In genomic region chr1:39749664-39750063, GRCm38 (mm10) we compare ENCODE assay signal across 8 mouse cellular contexts. TPM values are rescaled to one million over a fixed set of nuclear protein-coding genes. Genes with fewer than 3 reads are reported as not detected.
DNase-seq lines count a peak whose midpoint lies in the region; ATAC-seq and TF ChIP-seq lines count a peak whose summit lies in the region.

No protein-coding gene starts in this region.

- H3K4me1 ChIP-seq in megakaryocyte, embryonic 14.5 days, result peaks cover 68% of the 10 kb centered on the region
- H3K4me1 ChIP-seq in heart, postnatal 0 days (ENCODE audit: control insufficient read depth, insufficient read depth), result peaks cover 23% of the 10 kb centered on the region

- no peak overlapping the region for H3K4me2 ChIP-seq in heart, postnatal 0 days (ENCODE audit: low read depth, low read length)

- 0 out of 2 replicates have a peak overlapping the region, but pooled peaks have one; percentile 24 for H3K27ac ChIP-seq in heart, postnatal 0 days (ENCODE audit: low read depth)

- intact Hi-C loops in gastrocnemius, postnatal 36 days (cut with DNase I), result no loop called here

- peaks cover 3% of the 10 kb centered on the region for H3K9me3 ChIP-seq in megakaryocyte, embryonic 14.5 days
- H3K9me3 ChIP-seq in heart, postnatal 0 days (replicated peaks; ENCODE audit: control insufficient read depth, low read length), result no peaks in the 10 kb centered on the region

- no peak for TF ChIP-seq EP300 in heart, postnatal 0 days (IDR thresholded peaks at IDR 0.05; ENCODE audit: low read depth)

- no peak for DNase-seq in heart, postnatal 0 days (ENCODE audit: low spot score)
- peak; percentile 39 for DNase-seq in lung, postnatal 25 days (ENCODE audit: low spot score)
- DNase-seq in thymus, postnatal 25 days, result peak; percentile 68
- DNase-seq in yolk sac, embryonic 10.5 days (ENCODE audit: low spot score), result no peak
- DNase-seq in gastrocnemius, postnatal 36 days, result no peak
- no peak for DNase-seq in right cerebral cortex, postnatal 10 days (ENCODE audit: low spot score in 2 of 2)

- H3K4me3 ChIP-seq in megakaryocyte, embryonic 14.5 days (replicated peaks), result peak overlapping the region; percentile 33
- no peak overlapping the region for H3K4me3 ChIP-seq in heart, postnatal 0 days (ENCODE audit: low read depth, low read length)

- ATAC-seq in megakaryocyte, adult 5-6 weeks (ENCODE audit: poor library complexity, severe bottlenecking), result no peak
- peak; percentile 39; the same call in 1 of the 2 replicates for ATAC-seq in heart, postnatal 0 days (ENCODE audit: insufficient read depth, low read depth)

- no peaks in the 10 kb centered on the region for H3K36me3 ChIP-seq in megakaryocyte, embryonic 14.5 days (replicated peaks; ENCODE audit: low read length)
- no peaks in the 10 kb centered on the region for H3K36me3 ChIP-seq in heart, postnatal 0 days (replicated peaks; ENCODE audit: control insufficient read depth, insufficient read depth, low read length)

- H3K27me3 ChIP-seq in megakaryocyte, embryonic 14.5 days (replicated peaks), result peaks cover 11% of the 10 kb centered on the region
- no peaks in the 10 kb centered on the region for H3K27me3 ChIP-seq in heart, postnatal 0 days (ENCODE audit: control insufficient read depth, insufficient read depth, low read length)

- H3K9ac ChIP-seq in heart, postnatal 0 days (replicated peaks; ENCODE audit: low read depth, low read length), result no peak overlapping the region

- TF ChIP-seq CTCF in heart, postnatal 0 days (IDR thresholded peaks at IDR 0.05; ENCODE audit: low read depth), result no peak

- WGBS in heart, postnatal 0 days, result 33% methylated on average over 3 of the region's 3 CpGs

RNA-seq across cellular contexts. Expression of gene Rfx8, which starts 28.9 kb away (rescaled TPM):
- polyA plus RNA-seq in megakaryocyte, embryonic 14.5 days (2012; ENCODE audit: insufficient read depth, low replicate concordance), result 0.34 TPM in 1 of 2 replicates, not detected in the other
- total RNA-seq in megakaryocyte, adult 5-6 weeks (2015), result not detected in 2 replicates
- not detected in 2 replicates for total RNA-seq in megakaryocyte, adult 5-6 weeks (2017)
- not detected in 2 replicates for total RNA-seq in heart, postnatal 0 days (2014; rRNA removed; ENCODE audit: low replicate concordance)
- 0.68 and 0.71 TPM in 2 replicates for polyA plus RNA-seq in heart, postnatal 0 days (2015; fragmentation: Nextera tagmentation; extraction: Ambion mirVana)
- total RNA-seq in gastrocnemius, postnatal 36 days (2021), result not detected

RNA-seq across cellular contexts. Expression of gene Gm3646, which starts 55.5 kb away (rescaled TPM):
- not detected in 2 replicates for polyA plus RNA-seq in megakaryocyte, embryonic 14.5 days (2012; ENCODE audit: insufficient read depth, low replicate concordance)
- total RNA-seq in megakaryocyte, adult 5-6 weeks (2015), result not detected in 2 replicates
- not detected in 2 replicates for total RNA-seq in megakaryocyte, adult 5-6 weeks (2017)
- 3.4 and 3.7 TPM in 2 replicates for total RNA-seq in heart, postnatal 0 days (2014; rRNA removed; ENCODE audit: low replicate concordance)
- polyA plus RNA-seq in heart, postnatal 0 days (2015; fragmentation: Nextera tagmentation; extraction: Ambion mirVana), result 13.8 and 17.4 TPM in 2 replicates
- total RNA-seq in gastrocnemius, postnatal 36 days (2021), result 1 to 10 TPM; 1.3 to 1.9 TPM

Comparison
In these comparisons a context has a peak if more than half of its experiments do, and no peak if none do; other contexts are left out.
1. DNase-seq: peak in lung, postnatal 25 days (single experiment) and thymus, postnatal 25 days (single experiment); none in heart, postnatal 0 days (single experiment), yolk sac, embryonic 10.5 days (single experiment), gastrocnemius, postnatal 36 days (0 of 2) and right cerebral cortex, postnatal 10 days (0 of 2).